Mouse (Mus musculus) embryonic facial prominence, embryonic 10.5 days (tissue): ENCODE results near the gene Cdk7. TPM values are rescaled to one million over a fixed set of nuclear protein-coding genes. Genes with fewer than 3 reads are reported as not detected.
"Not testable (repeated sequence)": the region's sequence is repeated elsewhere in the genome, so short reads cannot be mapped to it uniquely, and the experiment has no call there.

ENCODE experiments used
- DNase-seq: peaks from one replicate; pipeline ENCODE4 v3.0.0-alpha.2; 2017; ENCODE audit warnings: low spot score
- H3K27ac ChIP-seq: fragments of 300-500 bp; sonication (generic); replicated peaks from 2 replicates; pipeline ENCODE4 v1.5.1; 2016; ENCODE audit warnings: mild to moderate bottlenecking
- H3K27me3 ChIP-seq: fragments of 300-500 bp; sonication (generic); replicated peaks from 2 replicates; pipeline ENCODE4 v1.6.1; 2016; ENCODE audit warnings: low read depth, mild to moderate bottlenecking; ENCODE audit not compliant: poor library complexity, severe bottlenecking
- H3K36me3 ChIP-seq: fragments of 300-500 bp; sonication (generic); replicated peaks from 2 replicates; pipeline ENCODE4 v1.6.1; 2016; ENCODE audit warnings: mild to moderate bottlenecking, moderate library complexity
- H3K4me1 ChIP-seq: fragments of 300-500 bp; sonication (generic); 2 replicates; pipeline ENCODE4 v1.6.1; 2016
- H3K4me3 ChIP-seq: fragments of 300-500 bp; sonication (generic); 2 replicates; pipeline ENCODE4 v1.5.1; 2016; ENCODE audit warnings: mild to moderate bottlenecking, moderate library complexity
- H3K9me3 ChIP-seq: fragments of 300-500 bp; sonication (generic); 2 replicates; pipeline ENCODE4 v1.6.1; 2016; ENCODE audit warnings: mild to moderate bottlenecking
- WGBS: fragments of 180-500 bp; shearing (Covaris S2); methylation state at CpG from one replicate; pipeline ENCODE4 v1.1.7; 2016; 5-methylcytosine and 5-hydroxymethylcytosine counted together
- polyA plus RNA-seq: library from polyadenylated mRNA; unstranded; fragments of >200 nt; fragmentation: Nextera tagmentation; extraction: Ambion mirVana; gene quantifications from 2 replicates; pipeline ENCODE4 v1.2.1, GENCODE M21; 2016

Gene Cdk7
- polyA plus RNA-seq, 1 experiment from 2014 or later: 119 TPM

- no peak overlapping the region for H3K4me3 ChIP-seq
- no peak overlapping the region for H3K27ac ChIP-seq
- 83% methylated on average over 3 of the region's 3 CpGs for WGBS
- DNase-seq: no peak
- H3K36me3 ChIP-seq: no peaks in the 10 kb centered on the region
- no peaks in the 10 kb centered on the region for H3K27me3 ChIP-seq
- H3K9me3 ChIP-seq: no peaks in the 10 kb centered on the region
- H3K4me1 ChIP-seq: peaks cover 12% of the 10 kb centered on the region
These were observed 15.4 kb upstream of the Cdk7 start for GRCm38 (mm10) chr13:100746090-100746489.

GRCm38 (mm10) chr13:100744036-100744744 lies 13.5 kb upstream of the Cdk7 start, which contains the start of gene Mrps36:
Gene Mrps36, minus strand, starts transcription at chr13:100744659.
- H3K4me1 ChIP-seq: peaks cover 12% of the 10 kb centered on the region
- no peaks in the 10 kb centered on the region for H3K27me3 ChIP-seq
- peak; percentile 95 for DNase-seq
- peak within 1 kb of the TSS; percentile 93 for H3K27ac ChIP-seq
- H3K4me3 ChIP-seq: peak within 1 kb of the TSS; percentile 81
- H3K9me3 ChIP-seq: no peaks in the 10 kb centered on the region
- WGBS: under 1% methylated on average over 52 of the region's 52 CpGs
- no peaks in the 10 kb centered on the region for H3K36me3 ChIP-seq

- Histone ChIP-seq H3K4me1 (peaks cover 12% of the 10 kb centered on the region), H3K4me3 (peak overlapping the region; percentile 81), H3K36me3 (peaks cover 4% of the 10 kb centered on the region), H3K9me3 (no peaks in the 10 kb centered on the region), H3K27ac (peak overlapping the region; percentile 93), H3K27me3 (no peaks in the 10 kb centered on the region)
- whole genome bisulfite sequencing: 72% methylated on average over 11 of the region's 11 CpGs
- DNase-seq: no peak
These were observed 12.8 kb upstream of the Cdk7 start for GRCm38 (mm10) chr13:100743346-100744035.

- H3K4me3 ChIP-seq: no peak overlapping the region
- WGBS: 86% methylated on average over 5 of the region's 5 CpGs
These were observed 12.1 kb upstream of the Cdk7 start for GRCm38 (mm10) chr13:100742831-100743230.

GRCm38 (mm10) chr13:100732756-100733155 lies 2.0 kb upstream of the Cdk7 start:
- Histone ChIP-seq H3K27me3 (no peaks in the 10 kb centered on the region), H3K9me3 (no peaks in the 10 kb centered on the region), H3K4me1 (peaks cover 13% of the 10 kb centered on the region), H3K4me3 (no peak overlapping the region), H3K27ac (no peak overlapping the region), H3K36me3 (peaks cover 38% of the 10 kb centered on the region)
- no peak for DNase-seq
- 93% methylated on average over 2 of the region's 2 CpGs for WGBS

More at GRCm38 (mm10) chr13:100742831-100743230, 12.1 kb upstream of the Cdk7 start:
- H3K4me1 ChIP-seq: peaks cover 12% of the 10 kb centered on the region
- no peaks in the 10 kb centered on the region for H3K9me3 ChIP-seq
- no peak overlapping the region for H3K27ac ChIP-seq
- no peak for DNase-seq
- peaks cover 10% of the 10 kb centered on the region for H3K36me3 ChIP-seq
- no peaks in the 10 kb centered on the region for H3K27me3 ChIP-seq

- Histone ChIP-seq H3K36me3 (peaks cover 42% of the 10 kb centered on the region), H3K27ac (peak overlapping the region; percentile 93), H3K4me3 (peak overlapping the region; percentile 90), H3K4me1 (peaks cover 13% of the 10 kb centered on the region)
- not testable (repeated sequence) for H3K9me3 ChIP-seq, DNase-seq, H3K27me3 ChIP-seq
- WGBS: 93% methylated on average over 6 of the region's 6 CpGs
These were observed 815 bp upstream of the Cdk7 start for GRCm38 (mm10) chr13:100731462-100732046.

- Histone ChIP-seq H3K9me3 (no peaks in the 10 kb centered on the region), H3K36me3 (peaks cover 45% of the 10 kb centered on the region), H3K4me3 (peak overlapping the region; percentile 90), H3K27ac (peak overlapping the region; percentile 93), H3K27me3 (no peaks in the 10 kb centered on the region), H3K4me1 (peaks cover 13% of the 10 kb centered on the region)
- peak; percentile 27 for DNase-seq
- 1% methylated on average over 30 of the region's 30 CpGs for WGBS
These were observed 432 bp downstream of the Cdk7 start for GRCm38 (mm10) chr13:100730153-100730860.

- Histone ChIP-seq H3K4me1 (peaks cover 13% of the 10 kb centered on the region), H3K36me3 (peaks cover 57% of the 10 kb centered on the region)
- not testable (repeated sequence) for H3K9me3 ChIP-seq, H3K27ac ChIP-seq, H3K27me3 ChIP-seq, H3K4me3 ChIP-seq, DNase-seq
- WGBS: 92% methylated on average over 4 of the region's 4 CpGs
These were observed 2.2 kb downstream of the Cdk7 start for GRCm38 (mm10) chr13:100728530-100728929.

GRCm38 (mm10) chr13:100728086-100728485 lies 2.7 kb downstream of the Cdk7 start:
- Histone ChIP-seq H3K9me3 (no peaks in the 10 kb centered on the region), H3K4me1 (peaks cover 13% of the 10 kb centered on the region), H3K27me3 (no peaks in the 10 kb centered on the region), H3K36me3 (peaks cover 62% of the 10 kb centered on the region), H3K27ac (no peak overlapping the region), H3K4me3 (no peak overlapping the region)
- WGBS: 94% methylated on average over 5 of the region's 5 CpGs
- no peak for DNase-seq

- DNase-seq: no peak
- peaks cover 91% of the 10 kb centered on the region for H3K36me3 ChIP-seq
- WGBS: 90% methylated on average over 10 of the region's 10 CpGs
These were observed 5.5 kb downstream of the Cdk7 start for GRCm38 (mm10) chr13:100725194-100725593.

GRCm38 (mm10) chr13:100724051-100724754 lies 6.5 kb downstream of the Cdk7 start:
- Histone ChIP-seq H3K27me3 (no peaks in the 10 kb centered on the region), H3K4me3 (no peak overlapping the region), H3K27ac (no peak overlapping the region), H3K9me3 (no peaks in the 10 kb centered on the region), H3K4me1 (peaks cover 5% of the 10 kb centered on the region), H3K36me3 (peaks cover 100% of the 10 kb centered on the region)
- DNase-seq: no peak
- 89% methylated on average over 7 of the region's 7 CpGs for WGBS

More at GRCm38 (mm10) chr13:100725194-100725593, 5.5 kb downstream of the Cdk7 start:
- Histone ChIP-seq H3K27ac (no peak overlapping the region), H3K4me3 (no peak overlapping the region), H3K4me1 (peaks cover 13% of the 10 kb centered on the region), H3K27me3 (no peaks in the 10 kb centered on the region), H3K9me3 (no peaks in the 10 kb centered on the region)

- WGBS: 86% methylated on average over 5 of the region's 5 CpGs
- peaks cover 99% of the 10 kb centered on the region for H3K36me3 ChIP-seq
- no peaks in the 10 kb centered on the region for H3K9me3 ChIP-seq
- no peaks in the 10 kb centered on the region for H3K4me1 ChIP-seq
- no peak overlapping the region for H3K4me3 ChIP-seq
- H3K27me3 ChIP-seq: no peaks in the 10 kb centered on the region
- no peak overlapping the region for H3K27ac ChIP-seq
- no peak for DNase-seq
These were observed 9.1 kb downstream of the Cdk7 start for GRCm38 (mm10) chr13:100721656-100722055.
